Mouse (Mus musculus): ENCODE results near the gene Sult2a1.
"Not testable (repeated sequence)": the region's sequence is repeated elsewhere in the genome, so short reads cannot be mapped to it uniquely, and the experiment has no call there.

Sult2a1 gene

DNA sequence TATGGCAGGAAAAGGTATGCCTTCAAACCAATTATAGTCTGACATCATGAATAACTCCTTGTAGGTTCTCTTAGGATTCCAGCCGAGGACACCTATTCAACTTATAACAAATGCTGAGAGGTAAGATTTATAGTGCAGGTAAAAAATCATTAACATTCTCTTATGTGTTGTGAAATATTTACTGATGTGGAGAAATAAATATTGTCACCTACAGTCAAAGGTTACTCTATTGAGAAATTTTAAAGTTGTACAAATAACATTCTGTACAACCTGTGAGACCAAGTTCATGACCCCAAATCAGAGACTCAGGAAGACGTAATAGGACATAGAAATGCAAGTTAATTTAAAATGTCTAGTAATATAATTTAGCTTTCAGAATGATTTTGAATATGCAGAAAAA, at the start of gene Sult2a1:
Sult2a1 (minus strand) TSS at position 101 of the 400 bp plus-strand sequence.
- not testable (repeated sequence) for DNase-seq (ENCODE audit: low read depth, low spot score)

DNA sequence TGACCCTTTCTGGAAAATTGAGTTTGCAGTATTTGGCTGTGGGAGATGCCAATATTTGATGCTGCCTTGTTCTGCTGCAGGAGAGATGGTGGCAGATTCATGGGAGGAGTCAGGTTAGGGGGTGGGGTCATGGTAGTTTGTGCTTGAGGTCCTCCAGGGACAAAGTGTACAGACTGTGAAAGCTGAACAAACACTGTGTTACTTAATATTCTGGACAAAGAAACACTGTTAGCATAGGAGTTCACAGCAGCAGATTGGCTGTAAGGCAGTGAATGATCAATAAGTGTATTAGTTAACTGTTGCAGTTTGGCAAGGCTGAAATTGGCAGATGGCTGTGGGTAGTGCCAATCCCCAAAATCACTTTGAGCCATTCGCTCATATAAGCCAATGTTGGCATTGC, 23.3 kb downstream of the Sult2a1 start:
- no peak for DNase-seq (ENCODE audit: low read depth, low spot score)
